Mouse (Mus musculus): ENCODE results near the gene Top3a.
"Not testable (repeated sequence)": the region's sequence is repeated elsewhere in the genome, so short reads cannot be mapped to it uniquely, and the experiment has no call there.

The Top3a gene

DNA sequence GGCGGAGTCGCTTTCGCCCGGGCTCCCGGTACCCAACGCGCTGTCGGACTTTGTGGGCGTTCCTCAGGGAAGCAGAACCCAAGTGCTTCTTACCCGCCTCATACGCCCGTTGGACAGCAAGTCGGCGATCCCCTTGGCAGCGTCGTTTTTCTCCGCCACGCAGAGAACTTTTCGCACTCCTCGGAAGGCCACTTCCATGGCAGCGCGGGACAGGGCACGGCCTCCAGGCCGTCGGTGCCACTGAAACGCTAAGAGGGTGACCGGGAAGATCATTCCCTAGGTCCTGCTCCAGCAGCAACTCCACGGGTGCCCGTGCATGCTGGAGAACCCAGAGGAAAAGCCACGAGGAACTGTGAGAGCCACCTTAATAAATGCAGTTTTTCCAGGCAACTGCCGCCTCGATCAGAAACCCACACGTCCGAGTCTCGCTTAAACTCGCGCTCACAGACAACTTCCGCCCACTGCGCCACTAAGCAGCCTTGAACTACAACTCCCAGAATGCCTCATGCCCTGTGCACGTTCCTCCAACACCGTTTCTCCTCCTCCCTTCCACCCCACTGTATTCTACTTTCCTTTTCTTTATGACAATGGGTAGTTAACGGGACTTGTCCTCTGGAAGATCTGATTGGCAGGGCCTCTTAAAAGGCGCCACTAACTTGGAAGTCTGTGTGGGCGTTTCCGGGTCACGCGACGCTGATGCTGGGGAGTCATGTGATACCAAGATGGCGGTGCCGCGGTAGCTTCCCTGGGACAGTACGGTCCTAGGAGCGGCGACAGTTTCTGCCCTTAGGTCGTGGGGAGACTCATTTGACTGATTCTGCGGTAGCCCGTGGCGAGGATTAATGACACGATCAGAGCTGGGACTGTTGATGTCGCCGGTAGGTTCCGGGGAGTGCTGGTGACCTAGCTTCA, at the start of gene Top3a, which contains the start of gene Smcr8:
Gene Top3a, minus strand, starts transcription at position 537 of the 912 bp plus-strand sequence.
Gene Smcr8, plus strand, starts transcription at position 696 of the 912 bp plus-strand sequence.
- DNase-seq (ENCODE audit: low read depth, low spot score), result peak; percentile 97

DNA sequence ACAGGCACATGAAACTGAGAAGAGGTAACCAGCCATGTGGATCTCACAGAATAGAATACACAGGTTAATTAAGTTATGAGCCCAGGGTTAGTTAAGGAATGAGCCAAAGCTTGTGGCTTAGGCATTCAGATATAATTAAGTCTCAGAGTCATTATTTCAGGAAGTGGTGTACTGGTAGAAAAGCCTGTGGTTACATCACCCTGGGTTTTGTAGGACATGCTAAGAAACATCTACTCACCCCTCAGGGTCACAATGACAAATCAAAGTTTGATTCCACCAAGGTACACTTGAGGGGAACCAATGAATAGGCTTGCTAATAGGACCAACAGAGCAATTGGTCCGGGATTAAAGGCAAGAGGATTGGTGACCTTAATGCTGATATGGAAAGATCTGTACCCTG, 49.5 kb upstream of the Top3a start:
- no peak for DNase-seq (ENCODE audit: low read depth, low spot score)

DNA sequence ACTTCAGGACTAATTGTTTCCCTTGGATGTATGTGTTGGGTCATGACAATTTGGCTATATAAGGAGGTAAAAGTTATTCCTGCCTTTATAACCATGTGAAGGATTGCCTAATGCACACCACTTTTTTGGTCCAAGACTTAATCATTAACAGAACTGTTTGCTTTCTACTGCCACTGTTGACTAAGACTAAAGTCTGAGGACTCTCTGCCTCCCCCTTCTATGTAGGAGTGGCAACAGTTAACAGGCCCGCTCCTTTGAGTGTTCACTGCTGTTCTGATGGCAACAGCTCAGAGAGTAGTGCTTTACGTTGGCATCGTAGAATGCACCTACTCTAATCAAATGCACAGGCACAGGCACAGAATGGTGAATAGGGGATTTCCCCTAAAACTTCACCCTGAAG, 48.0 kb upstream of the Top3a start:
- DNase-seq (ENCODE audit: low read depth, low spot score), result no peak

DNA sequence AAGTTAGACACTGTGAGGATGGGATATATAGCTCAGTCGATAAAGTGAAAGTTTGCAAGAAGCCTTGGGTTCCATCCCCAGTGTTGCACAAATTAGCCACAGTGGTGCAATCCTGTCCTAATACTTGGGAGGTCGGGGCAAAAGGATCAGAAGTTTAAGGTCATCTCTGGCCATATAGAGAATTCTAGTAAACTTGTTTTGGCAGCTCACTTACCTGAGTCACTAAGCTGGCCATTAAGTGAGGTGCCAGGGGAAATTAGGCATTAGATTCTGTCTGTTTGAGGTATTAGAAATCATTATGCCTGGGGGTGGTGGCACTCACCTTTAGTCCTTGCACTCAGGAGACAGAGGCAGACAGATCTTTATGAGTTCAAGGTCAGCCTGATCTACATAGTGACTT, 46.6 kb upstream of the Top3a start:
- DNase-seq (ENCODE audit: low read depth, low spot score), result no peak

DNA sequence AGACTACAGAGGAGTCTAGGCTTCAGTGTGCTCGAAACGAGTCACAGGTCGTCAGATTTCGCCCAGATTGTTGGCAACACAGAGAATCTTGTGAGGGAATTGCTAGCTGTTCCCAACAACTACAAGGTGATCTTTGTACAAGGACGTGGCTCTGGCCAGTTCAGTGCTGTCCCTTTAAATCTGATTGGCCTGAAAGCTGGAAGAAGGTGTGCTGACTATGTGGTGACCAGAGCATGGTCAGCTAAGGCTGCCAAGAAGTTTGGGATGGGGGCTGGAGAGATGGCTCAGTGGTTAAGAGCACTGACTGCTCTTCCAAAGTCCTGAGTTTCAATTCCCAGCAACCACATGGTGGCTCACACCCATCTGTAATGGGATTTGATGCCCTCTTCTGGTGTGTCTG, 39.2 kb upstream of the Top3a start:
- DNase-seq (ENCODE audit: low read depth, low spot score), result no peak

DNA sequence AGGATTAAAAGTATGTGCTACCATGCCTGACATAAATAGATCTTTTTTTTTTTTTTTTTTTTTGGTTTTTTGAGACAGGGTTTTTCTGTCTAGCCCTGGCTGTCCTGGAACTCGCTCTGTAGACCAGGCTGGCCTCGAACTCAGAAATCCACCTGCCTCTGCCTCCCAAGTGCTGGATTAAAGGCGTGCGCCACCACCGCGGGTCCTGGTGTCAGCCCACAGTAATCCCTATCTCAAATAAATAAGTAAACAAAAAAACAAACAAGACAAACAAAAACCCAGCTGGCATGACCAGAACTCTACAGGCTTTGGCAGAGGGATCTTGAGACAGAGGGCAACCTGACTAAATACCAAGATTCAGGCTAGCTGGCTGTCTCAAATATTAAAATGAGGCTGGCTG, 34.5 kb upstream of the Top3a start, which contains the start of gene Shmt1:
Gene Shmt1, minus strand, starts transcription at position 101 of the 400 bp plus-strand sequence.
- not testable (repeated sequence) for DNase-seq (ENCODE audit: low read depth, low spot score)

DNA sequence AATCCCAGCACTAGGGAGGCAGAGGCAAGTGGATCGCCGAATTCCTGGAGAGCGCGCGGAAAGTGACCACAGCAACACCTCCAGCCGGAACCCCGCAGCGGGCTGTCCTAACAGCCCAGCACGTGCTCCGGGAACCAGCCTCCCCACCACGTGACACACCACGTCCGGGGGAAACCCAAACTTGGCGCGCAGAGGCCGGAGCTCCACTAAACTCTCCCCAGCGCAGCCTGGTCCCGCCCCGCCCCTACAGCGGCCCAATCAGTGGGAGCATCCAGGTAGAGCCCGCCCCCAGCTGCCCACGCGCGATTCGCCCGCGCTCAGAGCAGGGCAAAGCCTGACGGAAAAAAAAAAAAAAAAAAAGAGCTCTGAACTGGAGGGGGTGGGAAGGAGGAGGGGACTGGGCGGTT, 33.9 kb upstream of the Top3a start:
- DNase-seq (ENCODE audit: low read depth, low spot score), result peak; percentile 93

DNA sequence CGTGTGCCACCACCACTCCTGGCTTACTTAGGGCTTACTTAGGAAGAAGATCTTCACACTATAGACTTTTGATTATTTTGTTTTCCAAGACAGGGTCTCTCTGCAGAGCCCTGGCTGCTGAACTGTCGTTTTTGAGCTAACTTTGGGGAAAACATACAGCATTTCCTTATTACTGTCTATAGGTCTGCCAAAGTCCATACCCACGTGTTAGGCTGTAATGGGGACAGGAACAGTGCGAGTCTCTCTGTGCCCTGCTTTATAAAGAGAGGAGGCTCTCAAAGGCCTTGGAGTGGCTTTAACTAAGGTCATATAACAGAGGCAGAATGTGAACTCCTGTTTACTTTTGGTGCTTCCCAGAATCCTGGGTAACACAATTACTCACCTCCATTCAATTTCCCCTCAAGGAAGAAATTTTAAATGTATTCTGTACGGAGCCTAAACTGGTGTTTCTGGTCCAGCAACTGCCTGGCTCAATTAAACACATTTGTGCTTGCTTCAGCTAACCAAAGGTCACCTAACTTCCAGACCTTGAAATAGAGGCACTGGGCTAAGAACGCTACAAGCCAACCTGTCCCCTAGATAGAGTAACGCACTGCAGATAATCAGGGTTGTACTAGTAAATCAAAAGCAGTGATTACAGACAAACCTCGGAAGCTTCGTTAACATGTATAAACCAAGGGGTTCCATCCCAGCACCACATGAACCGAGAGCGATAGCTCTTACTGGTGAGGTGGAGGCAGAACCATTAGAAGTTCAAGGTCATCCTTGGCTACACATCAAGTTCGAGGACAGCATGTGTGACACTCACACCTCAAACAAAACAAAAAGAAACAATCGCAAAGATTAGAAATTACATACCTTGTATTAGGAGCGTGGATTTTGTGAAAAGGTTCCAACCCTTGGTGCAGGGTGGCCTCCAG, 33.1 kb upstream of the Top3a start:
- no peak for DNase-seq (ENCODE audit: low read depth, low spot score)

DNA sequence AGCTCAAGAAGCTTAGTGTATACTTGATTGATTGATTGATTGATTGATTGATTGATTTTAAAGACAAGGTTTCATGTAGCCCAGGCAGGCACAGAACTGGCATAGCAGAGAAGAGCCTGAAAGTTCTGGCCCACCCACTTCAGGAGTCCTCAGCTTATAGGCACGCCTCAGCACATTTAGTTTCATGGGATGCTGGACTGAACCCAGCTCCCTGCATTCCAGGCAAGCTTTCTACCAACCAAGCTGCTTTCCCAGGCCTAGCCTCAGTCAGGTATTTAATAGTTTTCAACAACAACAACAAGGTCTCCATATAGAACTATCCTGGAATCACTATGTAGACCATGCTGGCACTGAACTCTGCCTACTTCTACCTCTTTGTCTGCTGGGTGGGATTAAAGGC, 32.4 kb upstream of the Top3a start:
- no peak for DNase-seq (ENCODE audit: low read depth, low spot score)

DNA sequence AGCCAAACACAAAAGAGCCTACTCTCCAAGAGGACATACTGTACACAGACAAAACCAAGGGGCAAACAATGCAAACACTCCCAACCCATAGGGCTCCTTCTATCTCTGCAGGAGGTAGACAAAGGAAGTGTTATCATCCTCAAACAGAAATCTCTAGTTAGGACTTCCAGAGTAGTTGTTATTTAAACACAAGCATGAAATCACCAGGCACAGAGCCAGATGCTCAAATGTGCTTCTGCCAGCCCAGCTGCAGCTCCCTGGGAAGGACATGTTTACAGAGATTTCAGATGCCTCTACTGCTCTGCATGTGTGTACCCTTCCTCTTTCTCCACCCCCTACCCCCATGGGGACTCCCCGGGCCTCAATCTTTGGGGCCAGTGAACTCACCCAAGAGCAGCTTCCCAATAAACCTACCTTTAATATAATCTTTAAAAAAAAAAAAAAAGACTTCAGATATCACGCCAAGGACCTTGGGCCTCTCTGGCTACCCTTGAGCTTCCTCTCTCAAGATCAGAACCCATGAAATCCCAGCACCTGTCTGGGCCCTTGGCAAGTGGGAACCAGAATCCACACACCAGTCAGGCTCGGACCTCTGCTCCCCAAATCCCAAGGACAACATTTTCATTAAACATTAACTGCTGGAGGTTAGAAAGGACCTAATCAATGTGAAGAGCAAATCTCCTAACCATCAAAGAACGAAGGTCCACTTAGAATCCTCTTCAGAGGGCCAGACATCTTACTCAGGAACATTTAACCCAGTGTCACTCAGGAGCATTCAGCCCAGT, 31.3 kb upstream of the Top3a start:
- DNase-seq (ENCODE audit: low read depth, low spot score), result peak; percentile 80

DNA sequence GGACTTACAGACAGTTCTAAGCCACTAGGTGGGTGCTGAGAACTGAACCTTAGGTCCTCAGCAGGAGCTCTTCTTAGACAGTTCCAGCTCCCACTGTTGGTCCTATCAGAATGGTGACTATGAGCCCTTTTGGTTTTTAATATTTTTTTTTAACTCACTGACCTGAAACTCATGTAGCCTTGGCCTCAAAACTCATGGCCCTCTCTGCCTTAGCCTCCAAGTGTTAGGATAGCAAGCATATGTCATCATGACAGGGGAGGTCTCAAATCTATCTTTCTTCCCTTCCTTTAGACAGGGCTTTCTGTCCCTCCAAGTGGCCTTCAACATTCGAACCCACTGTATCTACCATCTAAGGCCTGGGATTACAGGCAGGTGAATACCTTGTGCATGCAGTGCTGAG, 23.7 kb upstream of the Top3a start:
- no peak for DNase-seq (ENCODE audit: low read depth, low spot score)

DNA sequence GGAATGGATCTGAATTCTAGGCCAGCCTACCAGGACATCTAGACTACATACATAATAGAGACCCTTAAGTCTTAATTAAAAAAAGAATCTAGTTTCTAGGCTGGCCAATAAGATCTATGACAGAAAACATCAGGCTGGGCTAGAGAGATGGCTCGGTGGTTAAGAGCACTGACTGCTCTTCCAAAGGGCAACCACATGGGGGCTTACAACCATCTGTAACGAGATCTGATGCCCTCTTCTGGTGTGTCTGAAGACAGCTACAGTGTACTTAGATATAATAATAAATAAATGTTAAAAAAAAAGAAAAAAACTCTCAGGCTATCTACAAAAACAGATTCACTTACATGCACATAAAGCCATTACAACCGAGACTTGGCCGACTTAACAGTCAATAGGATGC, 22.8 kb upstream of the Top3a start:
- no peak for DNase-seq (ENCODE audit: low read depth, low spot score)

DNA sequence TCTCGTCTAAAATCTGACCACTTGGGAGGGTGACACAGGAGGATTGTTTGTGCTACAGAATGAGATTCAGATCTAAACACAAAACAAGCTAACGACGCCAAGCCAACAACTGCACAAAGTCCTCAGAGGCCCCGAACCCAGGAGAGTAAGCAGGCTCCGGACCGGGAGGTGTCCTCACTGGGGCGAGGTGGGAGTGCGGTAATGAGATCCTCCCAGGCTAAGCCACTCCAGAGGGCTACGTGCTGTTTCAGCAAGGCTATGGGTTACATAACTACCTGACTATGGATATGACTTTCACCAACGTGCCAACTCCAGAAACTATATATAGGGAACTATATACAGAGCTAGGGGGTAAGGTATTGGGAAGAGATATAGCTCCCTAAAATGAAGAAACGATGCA, 19.2 kb upstream of the Top3a start:
- no peak for DNase-seq (ENCODE audit: low read depth, low spot score)

DNA sequence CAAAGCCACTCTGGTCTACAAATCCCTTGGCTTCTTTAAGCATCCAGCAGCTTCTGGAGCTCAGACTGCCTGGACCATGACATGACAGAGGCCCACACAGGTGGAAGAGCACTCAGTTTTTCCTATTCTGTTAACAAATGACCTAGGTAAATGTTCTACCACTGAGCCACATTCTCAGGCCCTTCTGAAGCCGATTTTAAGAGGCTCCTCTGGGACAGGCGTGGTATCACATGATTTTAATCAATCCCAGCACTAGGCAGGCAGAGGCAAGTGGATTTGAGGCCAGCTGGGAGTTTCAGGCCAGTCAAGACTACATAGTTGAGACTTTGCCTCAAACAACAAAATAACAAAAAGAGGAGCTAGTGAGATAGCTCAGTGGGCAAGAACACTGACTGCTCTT, 13.3 kb upstream of the Top3a start:
- DNase-seq (ENCODE audit: low read depth, low spot score), result no peak

DNA sequence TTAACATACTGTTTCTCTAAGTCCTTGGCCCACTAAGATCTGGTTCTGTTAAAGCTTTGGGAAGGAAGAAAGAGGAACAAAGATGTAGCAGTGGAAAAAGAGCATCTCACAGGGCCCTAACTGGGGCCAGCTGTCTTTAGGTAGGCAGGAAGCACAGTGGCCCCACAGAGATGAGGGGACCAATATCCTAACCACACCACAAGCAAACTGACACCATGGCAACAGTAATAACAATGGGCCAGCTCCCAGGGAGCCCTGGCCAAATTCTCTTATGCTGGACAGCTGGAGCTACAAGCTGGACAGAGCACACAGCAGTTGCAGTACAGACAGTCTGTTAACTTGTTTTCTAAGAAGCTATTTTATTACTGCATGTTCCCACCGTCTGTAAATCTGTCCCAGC, 10.4 kb upstream of the Top3a start:
- DNase-seq (ENCODE audit: low read depth, low spot score), result peak; percentile 30

DNA sequence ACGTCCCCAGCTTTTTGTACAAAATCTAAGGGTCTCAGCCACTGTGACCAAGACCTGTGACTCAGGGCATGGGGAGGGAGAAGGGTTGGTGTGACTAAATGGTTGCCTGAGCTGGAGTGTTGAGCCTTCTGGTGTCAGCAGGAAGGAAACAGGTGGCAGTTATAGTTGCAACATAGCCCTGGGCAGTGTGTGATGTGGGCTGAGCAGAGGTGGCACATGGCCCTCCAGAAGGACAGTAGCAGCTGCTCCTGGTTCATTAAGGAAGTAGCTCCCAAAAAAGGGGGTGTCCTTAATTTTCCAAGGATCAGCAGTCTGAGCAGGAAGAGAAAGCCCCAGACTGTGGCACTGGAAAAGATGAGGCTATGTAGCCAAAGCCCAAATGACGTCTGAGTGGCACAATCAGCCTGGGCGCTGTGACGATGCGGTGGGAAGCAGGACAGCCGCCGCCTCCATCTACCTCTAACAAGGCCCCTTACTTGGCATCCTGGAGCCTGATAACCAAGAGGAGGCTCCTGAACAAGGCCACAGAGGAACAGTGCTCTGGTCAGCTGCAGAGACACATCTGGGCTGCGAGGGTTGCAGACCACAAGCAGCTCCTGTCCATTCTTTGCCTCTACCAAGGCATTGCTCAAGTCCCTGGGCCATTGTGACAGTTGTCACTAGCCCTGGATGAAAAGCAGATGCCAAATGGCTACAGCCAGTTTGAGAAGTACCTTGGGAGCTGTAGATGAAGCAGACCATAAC, 7.2 kb upstream of the Top3a start:
- DNase-seq (ENCODE audit: low read depth, low spot score), result peak; percentile 8

DNA sequence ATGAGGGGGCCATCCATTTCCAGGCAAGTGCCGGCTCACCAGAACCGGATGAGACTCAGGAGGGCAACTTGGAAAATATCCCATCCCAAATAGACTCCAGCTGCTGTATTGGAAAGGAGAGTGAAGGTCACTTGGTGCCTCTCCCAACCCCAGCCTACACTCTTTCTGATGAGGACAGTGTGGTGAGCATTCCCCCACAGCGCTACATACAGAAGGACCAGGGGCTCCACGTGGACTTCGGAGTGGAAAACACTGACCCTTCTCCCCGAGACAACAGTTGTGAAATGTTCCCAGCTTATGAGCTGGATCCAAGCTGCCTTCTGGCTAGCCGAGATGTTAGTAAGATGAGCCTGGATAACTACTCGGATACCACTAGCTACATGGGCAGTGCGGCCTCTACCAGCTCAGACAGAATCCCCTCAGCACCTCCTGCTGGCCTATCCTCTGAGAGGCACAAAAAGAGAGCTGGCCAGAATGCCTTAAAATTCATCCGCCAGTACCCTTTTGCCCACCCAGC, 2.6 kb upstream of the Top3a start:
- DNase-seq (ENCODE audit: low read depth, low spot score), result no peak

DNA sequence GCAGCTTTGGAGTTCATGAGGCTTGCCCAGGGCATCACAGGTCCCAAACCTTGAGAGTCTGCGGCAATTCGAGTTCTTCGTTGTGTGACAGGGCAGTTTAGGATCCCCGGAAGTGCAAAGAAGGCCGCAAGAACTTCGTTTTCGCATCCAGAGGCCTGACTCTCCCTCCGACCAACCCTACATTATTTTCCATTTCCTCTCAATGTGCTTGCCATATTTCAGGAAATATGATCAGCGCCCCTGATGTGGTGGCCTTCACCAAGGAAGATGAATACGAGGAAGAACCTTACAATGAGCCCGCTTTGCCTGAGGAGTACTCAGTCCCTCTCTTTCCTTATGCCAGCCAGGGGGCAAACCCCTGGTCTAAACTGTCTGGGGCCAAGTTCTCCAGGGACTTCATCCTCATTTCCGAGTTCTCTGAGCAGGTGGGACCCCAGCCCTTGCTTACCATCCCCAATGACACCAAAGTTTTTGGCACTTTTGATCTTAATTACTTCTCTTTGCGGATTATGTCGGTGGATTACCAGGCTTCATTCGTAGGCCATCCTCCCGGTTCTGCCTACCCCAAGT, 721 bp upstream of the Top3a start:
- DNase-seq (ENCODE audit: low read depth, low spot score), result no peak

DNA sequence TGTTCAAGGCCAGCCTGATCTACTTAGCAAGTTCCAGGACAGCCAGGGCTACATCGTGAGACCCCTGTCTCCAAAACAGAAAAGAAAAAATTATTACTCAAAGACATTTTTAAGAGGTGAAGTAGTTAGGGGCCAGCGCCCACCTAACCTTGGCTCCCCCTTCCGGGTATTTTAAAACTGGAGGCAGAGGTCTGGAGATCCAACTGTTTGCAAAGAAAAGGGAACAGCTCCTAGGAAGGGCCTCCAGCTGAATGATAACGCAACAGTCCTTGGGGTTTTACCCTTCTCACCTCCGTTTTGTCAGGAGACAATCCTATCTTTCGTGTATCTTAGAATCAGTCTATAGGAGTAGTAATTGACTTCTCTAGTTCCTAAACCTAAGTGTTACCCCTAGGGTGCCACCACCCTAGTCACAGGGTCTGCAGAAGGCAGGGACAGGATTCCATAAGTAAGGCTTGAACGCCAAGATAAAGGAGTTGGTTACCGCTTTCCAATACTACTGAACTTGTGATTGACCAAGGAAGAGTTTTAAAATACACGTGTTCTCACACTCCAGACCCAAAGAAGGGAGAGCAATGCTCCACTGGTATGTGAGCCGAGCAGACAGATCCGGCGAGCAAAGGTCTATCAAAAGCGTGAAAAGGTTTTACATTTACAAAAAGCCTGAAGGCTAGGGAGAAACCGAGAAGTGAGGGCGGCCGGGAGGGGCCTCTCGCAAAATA, 897 bp downstream of the Top3a start:
- DNase-seq (ENCODE audit: low read depth, low spot score), result no peak

DNA sequence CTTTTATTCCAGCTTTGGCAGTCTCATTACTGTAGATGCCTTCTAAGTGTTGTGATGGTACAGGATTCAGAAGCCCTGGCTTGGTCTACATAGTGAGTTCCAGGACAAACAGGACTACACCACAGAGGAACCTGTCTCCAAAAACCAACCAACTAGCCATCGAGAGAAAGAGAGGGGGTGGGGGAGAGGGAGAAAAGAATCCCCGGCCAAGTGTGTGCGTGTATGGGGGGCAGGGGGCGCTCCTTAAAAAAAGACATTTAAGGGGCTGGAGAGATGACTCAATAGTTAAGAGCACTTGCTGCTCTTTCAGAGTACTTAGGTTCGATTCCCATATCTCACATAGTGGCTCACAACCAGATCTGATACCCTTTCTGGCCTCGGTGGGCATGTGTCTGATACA, 1.6 kb downstream of the Top3a start:
- no peak for DNase-seq (ENCODE audit: low read depth, low spot score)
